Mouse (Mus musculus) testis, adult 2 months (tissue): ENCODE results near the gene Hpf1. TPM values are rescaled to one million over a fixed set of nuclear protein-coding genes. Genes with fewer than 3 reads are reported as not detected.

Source experiments
- H3K27ac ChIP-seq: fragments of 200-500 bp; 2 replicates; pipeline ENCODE4 v1.5.1; 2012; ENCODE audit warnings: low read depth, low read length; ENCODE audit not compliant: control insufficient read depth, insufficient read depth
- H3K27me3 ChIP-seq: fragments of 200-500 bp; 2 replicates; pipeline ENCODE4 v1.6.1; 2012; ENCODE audit warnings: mild to moderate bottlenecking, low read length, moderate library complexity; ENCODE audit not compliant: control insufficient read depth, insufficient read depth
- H3K36me3 ChIP-seq: fragments of 200-500 bp; 2 replicates; pipeline ENCODE4 v1.6.1; 2012; ENCODE audit warnings: mild to moderate bottlenecking, low read length; ENCODE audit not compliant: control insufficient read depth, insufficient read depth
- H3K4me1 ChIP-seq: fragments of 200-500 bp; 2 replicates; pipeline ENCODE4 v1.6.1; 2012; ENCODE audit warnings: low read length; ENCODE audit not compliant: control insufficient read depth, insufficient read depth
- H3K4me3 ChIP-seq: fragments of 200-500 bp; 2 replicates; pipeline ENCODE4 v1.5.1; 2012; ENCODE audit warnings: low read depth, mild to moderate bottlenecking, low read length, moderate library complexity, mixed read lengths; ENCODE audit not compliant: control insufficient read depth
- CTCF ChIP-seq: fragments of 200-500 bp; IDR thresholded peaks from 2 replicates; pipeline ENCODE4 v1.5.1; 2012; ENCODE audit warnings: low read depth, mild to moderate bottlenecking, inconsistent platforms, low read length, moderate library complexity; ENCODE audit not compliant: control insufficient read depth, insufficient read depth, insufficient replicate concordance
- POLR2A ChIP-seq: fragments of 200-500 bp; IDR thresholded peaks from 2 replicates; pipeline ENCODE4 v1.6.1; 2012; ENCODE audit warnings: low read depth, mild to moderate bottlenecking, inconsistent platforms, low read length, moderate library complexity; ENCODE audit not compliant: control insufficient read depth
- polyA plus RNA-seq: library from polyadenylated mRNA; depleted of rRNA; stranded (reverse); fragments of >200 nt; gene quantifications from 2 replicates; pipeline ENCODE4 v1.2.3, GENCODE M21; 2012

Hpf1 gene
- polyA plus RNA-seq, 1 experiment: 12.0 TPM

DNA sequence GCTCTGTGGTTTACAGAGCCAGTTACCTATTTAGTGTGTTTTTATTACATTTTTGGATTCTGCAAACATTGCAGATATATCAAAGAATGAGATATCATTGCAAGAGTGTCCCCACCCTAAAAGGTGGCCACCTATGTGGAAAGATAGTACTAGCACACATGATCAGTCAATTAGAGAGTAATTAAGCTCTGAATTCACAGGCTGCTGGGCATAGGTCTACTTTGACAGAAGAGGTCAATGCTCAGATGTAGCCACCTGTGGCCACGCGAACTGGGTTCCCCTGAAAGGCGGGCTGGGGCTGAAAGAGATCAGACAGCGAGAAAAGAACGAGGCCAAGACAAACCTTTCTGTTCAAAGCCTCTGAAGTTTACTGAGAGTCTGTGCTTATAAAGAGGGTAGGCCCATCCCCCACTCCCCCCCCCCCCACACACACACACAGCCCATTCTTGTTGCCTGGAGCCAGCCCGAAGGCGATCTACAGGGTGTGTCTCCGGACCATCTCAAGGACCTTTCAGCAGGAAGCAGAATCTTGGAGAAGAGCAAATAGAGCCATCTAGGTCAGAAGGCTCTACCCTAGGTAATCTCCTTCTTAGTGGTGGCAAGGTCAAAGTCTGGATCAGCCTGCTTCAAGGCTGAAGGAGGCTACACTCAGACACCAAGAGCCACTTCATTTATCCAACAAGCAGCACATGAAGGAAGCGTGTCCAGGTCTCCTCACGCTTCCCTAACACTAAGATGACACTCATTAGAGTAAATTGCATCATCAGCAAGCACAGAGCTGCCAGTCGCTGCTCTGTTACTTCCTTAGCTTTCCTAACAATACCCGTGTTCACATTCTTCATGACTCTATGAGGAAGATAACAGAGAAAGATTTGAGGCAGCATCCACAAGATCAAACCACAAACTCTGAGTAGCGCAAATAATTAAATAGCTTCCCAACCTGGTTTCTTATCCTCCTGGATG lies 19.7 kb upstream of the Hpf1 start:
- Histone ChIP-seq H3K4me1 (no peaks in the 10 kb centered on the region; the same call in 1 of the 2 replicates), H3K36me3 (no peaks in the 10 kb centered on the region)
- TF ChIP-seq POLR2A: no peak
- no peak for TF ChIP-seq CTCF

DNA sequence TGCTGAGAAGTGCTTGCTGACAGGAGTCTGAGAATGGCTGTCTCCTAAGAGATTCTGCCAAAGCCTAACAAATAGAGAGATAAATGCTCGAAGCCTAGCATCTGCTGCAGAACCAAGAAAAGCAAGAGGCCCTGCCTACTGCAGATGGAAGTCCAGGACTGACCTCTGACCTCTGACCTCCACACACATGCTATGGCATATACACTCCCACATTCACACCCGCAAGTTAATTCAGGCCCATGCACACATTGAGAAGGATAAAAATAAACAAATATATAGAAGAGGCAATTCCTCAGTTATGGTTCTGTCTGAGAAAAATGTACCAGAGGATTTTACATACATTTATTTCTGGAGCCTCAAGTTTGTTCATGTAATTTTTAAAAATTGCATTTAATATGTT lies 11.6 kb upstream of the Hpf1 start:
- H3K27ac ChIP-seq: no peak overlapping the region
- H3K27me3 ChIP-seq: no peaks in the 10 kb centered on the region
- TF ChIP-seq POLR2A (no peak), CTCF (no peak)
- no peaks in the 10 kb centered on the region for H3K36me3 ChIP-seq
- no peaks in the 10 kb centered on the region for H3K4me1 ChIP-seq
- no peak overlapping the region for H3K4me3 ChIP-seq

More for the DNA sequence above, 19.7 kb upstream of the Hpf1 start:
- Histone ChIP-seq H3K27me3 (no peaks in the 10 kb centered on the region), H3K27ac (no peak overlapping the region), H3K4me3 (no peak overlapping the region)

DNA sequence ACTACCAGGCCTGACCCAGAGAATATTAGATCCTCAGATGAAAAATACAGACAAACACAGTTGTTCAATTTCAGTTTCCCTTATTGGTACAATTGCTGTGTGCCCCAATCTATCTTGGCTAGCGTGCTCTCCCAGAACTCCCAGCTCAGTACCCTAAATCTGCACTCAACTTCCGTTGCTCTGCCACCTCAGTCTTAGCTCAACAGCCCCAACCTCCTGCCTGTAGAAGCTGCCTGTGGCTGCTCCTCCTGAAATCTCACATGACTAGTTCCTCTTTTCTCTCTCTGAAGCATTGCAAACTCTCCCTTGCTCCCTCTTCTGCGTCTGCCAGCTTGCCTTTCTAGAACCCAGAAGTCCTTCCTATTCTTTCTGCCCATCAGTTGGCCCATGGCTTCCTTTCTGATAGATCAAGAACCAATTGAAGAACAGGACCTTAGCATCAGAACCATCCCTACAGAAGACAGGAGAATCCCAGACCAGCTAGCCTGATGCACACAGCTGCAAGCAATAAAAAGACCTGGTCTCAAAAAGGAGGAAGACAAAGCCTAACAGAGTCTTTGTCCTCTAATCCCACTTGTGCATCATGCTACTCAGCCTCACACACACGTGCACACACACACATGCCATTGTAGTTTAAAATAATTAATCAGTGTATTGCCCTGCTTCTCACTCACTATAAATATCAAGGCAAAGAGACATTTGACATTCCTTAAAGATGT lies 6.6 kb upstream of the Hpf1 start:
- H3K27ac ChIP-seq: no peak overlapping the region
- no peaks in the 10 kb centered on the region for H3K36me3 ChIP-seq
- no peaks in the 10 kb centered on the region for H3K4me1 ChIP-seq
- TF ChIP-seq POLR2A (no peak), CTCF (no peak)
- H3K27me3 ChIP-seq: no peaks in the 10 kb centered on the region
- H3K4me3 ChIP-seq: no peak overlapping the region

DNA sequence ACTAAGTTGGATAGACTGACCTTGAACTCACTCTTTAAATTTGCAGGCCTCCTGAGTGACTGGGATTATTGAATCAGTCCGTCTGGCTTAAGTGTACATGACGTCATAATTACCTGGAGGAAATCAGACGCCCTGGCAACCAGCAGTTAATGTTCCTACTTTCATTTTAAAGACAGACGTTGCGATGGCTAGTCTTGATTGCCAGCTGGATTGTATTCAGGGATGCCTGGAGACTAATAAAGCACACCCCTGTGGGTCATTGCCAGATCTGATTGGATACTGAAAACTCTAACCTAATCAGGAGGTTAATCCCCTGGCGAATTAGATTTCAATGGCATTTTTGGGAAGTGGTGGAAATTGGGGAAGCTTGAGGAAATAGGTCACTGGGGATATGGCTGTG lies 3.5 kb upstream of the Hpf1 start:
- no peaks in the 10 kb centered on the region for H3K36me3 ChIP-seq
- no peak overlapping the region for H3K4me3 ChIP-seq
- no peaks in the 10 kb centered on the region for H3K27me3 ChIP-seq
- H3K4me1 ChIP-seq: no peaks in the 10 kb centered on the region; the same call in 1 of the 2 replicates
- no peak overlapping the region for H3K27ac ChIP-seq
- TF ChIP-seq POLR2A (no peak), CTCF (no peak)

DNA sequence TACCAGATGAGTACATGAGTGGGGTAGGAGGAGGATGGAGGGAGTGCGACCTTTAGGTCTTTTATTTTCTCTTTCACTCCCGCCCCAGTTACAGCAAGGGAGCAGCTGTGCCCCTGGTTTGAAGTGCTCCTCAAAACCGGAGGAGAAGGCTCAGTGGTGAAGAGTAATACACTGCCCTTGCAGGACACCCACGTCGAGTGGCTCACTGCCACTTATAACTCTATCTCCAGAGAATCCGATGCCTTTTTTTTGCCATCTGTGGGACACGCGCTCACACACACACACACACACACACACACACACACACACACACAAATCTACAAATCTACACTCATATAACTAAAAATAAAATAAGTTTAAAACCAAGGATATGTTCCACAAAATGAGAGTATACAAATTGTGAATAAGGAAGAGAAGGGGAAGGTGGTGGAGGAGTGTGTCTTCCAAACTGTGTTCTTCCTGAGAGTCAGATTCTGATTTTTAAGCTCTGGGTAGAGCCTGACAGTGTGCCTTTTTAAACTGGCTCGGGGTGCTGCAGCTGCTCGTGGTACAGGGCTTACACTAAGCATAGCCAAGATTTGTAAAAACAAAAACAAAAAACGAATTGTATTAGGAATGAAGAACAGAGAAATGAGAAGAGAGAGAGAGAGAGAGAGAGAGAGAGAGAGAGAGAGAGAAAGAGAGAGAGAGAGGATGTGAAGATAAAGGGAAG lies 931 bp upstream of the Hpf1 start:
- no peak for TF ChIP-seq POLR2A
- TF ChIP-seq CTCF: no peak
- no peak overlapping the region for H3K27ac ChIP-seq
- H3K4me3 ChIP-seq: no peak overlapping the region

DNA sequence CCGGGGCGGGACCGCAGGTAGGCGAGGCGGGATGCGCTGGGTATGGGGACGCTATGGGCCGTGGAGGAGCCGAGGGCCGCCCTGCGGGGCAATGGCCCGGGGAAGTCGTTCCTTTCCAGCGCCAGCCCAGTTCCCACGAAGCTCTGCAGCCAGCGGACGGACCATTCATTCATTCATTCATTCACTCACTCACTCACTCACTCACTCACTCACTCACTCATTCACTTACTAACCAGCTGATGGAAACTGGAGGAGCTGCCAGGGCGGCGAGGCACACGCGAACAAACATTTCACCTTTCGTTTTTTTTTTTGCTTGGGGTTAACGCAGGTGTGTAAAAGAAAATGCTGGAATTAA lies 279 bp downstream of the Hpf1 start:
- peak overlapping the region; percentile 99 for H3K4me3 ChIP-seq
- no peaks in the 10 kb centered on the region for H3K27me3 ChIP-seq
- TF ChIP-seq POLR2A (no peak), CTCF (no peak)
- no peaks in the 10 kb centered on the region; the same call in 1 of the 2 replicates for H3K4me1 ChIP-seq
- H3K27ac ChIP-seq: peak overlapping the region; percentile 75; the same call in 1 of the 2 replicates
- no peaks in the 10 kb centered on the region for H3K36me3 ChIP-seq

More for the DNA sequence above, 931 bp upstream of the Hpf1 start:
- Histone ChIP-seq H3K36me3 (no peaks in the 10 kb centered on the region), H3K27me3 (no peaks in the 10 kb centered on the region), H3K4me1 (no peaks in the 10 kb centered on the region; the same call in 1 of the 2 replicates)
